Mouse (Mus musculus) myocyte (in vitro differentiated cells): ENCODE measurements at regions not wholly inside any gene's neighbourhood (a gene's known extent, or its start where the extent isn't known, plus 50 kb on each side); places are given as distances from the start of the nearest gene placed in this dataset.
A peak's percentile ranks its signal among the peaks of the same experiment; 100 is the strongest.

ENCODE experiments used
- H3K27me3 ChIP-seq: one replicate; pipeline ENCODE4 v1.6.1; 2011; ENCODE audit not compliant: control insufficient read depth, insufficient read depth, insufficient read length
- H3K36me3 ChIP-seq: one replicate; pipeline ENCODE4 v1.6.1; 2011; ENCODE audit not compliant: control insufficient read depth, insufficient read depth
- H3K4me2 ChIP-seq: one replicate; pipeline ENCODE4 v1.6.1; 2011; ENCODE audit warnings: low read depth, control low read depth
- H3K4me3 ChIP-seq: one replicate; pipeline ENCODE4 v1.5.1; 2011; ENCODE audit warnings: mild to moderate bottlenecking, control low read depth, moderate library complexity
- H3K79me2 ChIP-seq: one replicate; pipeline ENCODE4 v1.6.1; 2011; ENCODE audit not compliant: control insufficient read depth, insufficient read depth
- H3ac ChIP-seq: one replicate; pipeline ENCODE4 v1.6.1; 2011; ENCODE audit not compliant: control insufficient read depth, insufficient read length
- CEBPB ChIP-seq: IDR thresholded peaks from 2 replicates; pipeline ENCODE4 v1.6.1; 2011; ENCODE audit warnings: mild to moderate bottlenecking, moderate library complexity; ENCODE audit not compliant: poor library complexity, insufficient read depth, severe bottlenecking
- E2F4 ChIP-seq: IDR thresholded peaks from one replicate; pipeline ENCODE4 v1.6.1; 2011; ENCODE audit warnings: mild to moderate bottlenecking, control low read depth, moderate library complexity; ENCODE audit not compliant: insufficient read depth
- MAX ChIP-seq: IDR thresholded peaks from one replicate; pipeline ENCODE4 v1.6.1; 2011; ENCODE audit warnings: low read depth, mild to moderate bottlenecking, control low read depth
- MYOD1 ChIP-seq, 3 experiments: IDR thresholded peaks; one replicate each; pipeline ENCODE4 v1.6.1; 2011; ENCODE audit warnings: control low read depth in 2 of 3, low read depth in 2 of 3, mild to moderate bottlenecking in 2 of 3, moderate library complexity in 1 of 3; ENCODE audit not compliant: insufficient read length in 2 of 3, control insufficient read depth in 1 of 3
- MYOG ChIP-seq, 3 experiments: IDR thresholded peaks; one replicate each; pipeline ENCODE4 v1.6.1; 2011; ENCODE audit warnings: control low read depth in 2 of 3, low read depth in 2 of 3, mild to moderate bottlenecking in 2 of 3; ENCODE audit not compliant: insufficient read length in 2 of 3, control insufficient read depth in 1 of 3, insufficient read depth in 1 of 3
- POLR2A ChIP-seq: IDR thresholded peaks from one replicate; pipeline ENCODE4 v1.6.1; 2011; ENCODE audit warnings: low read depth, mild to moderate bottlenecking, control low read depth, moderate library complexity; ENCODE audit not compliant: insufficient read length
- POLR2AphosphoS2 ChIP-seq: IDR thresholded peaks from one replicate; pipeline ENCODE4 v1.6.1; 2011; ENCODE audit warnings: low read depth, control low read depth; ENCODE audit not compliant: insufficient read length
- REST ChIP-seq: IDR thresholded peaks from one replicate; pipeline ENCODE4 v1.6.1; 2011; ENCODE audit warnings: mild to moderate bottlenecking, control low read depth, moderate library complexity; ENCODE audit not compliant: insufficient read depth, insufficient read length
- SRF ChIP-seq: IDR thresholded peaks from one replicate; pipeline ENCODE4 v1.6.1; 2011; ENCODE audit warnings: low read depth; ENCODE audit not compliant: control insufficient read depth, insufficient read length
- TCF12 ChIP-seq: IDR thresholded peaks from one replicate; pipeline ENCODE4 v1.6.1; 2011; ENCODE audit warnings: mild to moderate bottlenecking, control low read depth; ENCODE audit not compliant: poor library complexity, insufficient read depth, severe bottlenecking
- TCF3 ChIP-seq: IDR thresholded peaks from one replicate; pipeline ENCODE4 v1.6.1; 2011; ENCODE audit warnings: low read depth, control low read depth; ENCODE audit not compliant: insufficient read length
- USF1 ChIP-seq: IDR thresholded peaks from one replicate; pipeline ENCODE4 v1.6.1; 2011; ENCODE audit warnings: low read depth, mild to moderate bottlenecking, control low read depth, moderate library complexity

GRCm38 (mm10) chr10:98751376-98752058, 162.7 kb upstream of the Atp2b1 start:
- H3K27me3 ChIP-seq: no peaks in the 10 kb centered on the region
- TF ChIP-seq POLR2A (no peak), USF1 (no peak), CEBPB (no peak), MYOD1 (IDR thresholded peaks at IDR 0.05; ENCODE audit: control insufficient read depth in 1 of 3, insufficient read length in 2 of 3, low read depth in 2 of 3) (no peak), POLR2AphosphoS2 (no peak), TCF3 (no peak), SRF (no peak), E2F4 (no peak), MYOG (IDR thresholded peaks at IDR 0.05; ENCODE audit: control insufficient read depth in 1 of 3, insufficient read depth in 1 of 3, insufficient read length in 2 of 3, low read depth in 2 of 3) (no peak), TCF12 (no peak), MAX (no peak), REST (no peak)
- no peak overlapping the region for H3K4me2 ChIP-seq
- no peaks in the 10 kb centered on the region for H3K79me2 ChIP-seq
- H3ac ChIP-seq: no peak overlapping the region
- no peak overlapping the region for H3K4me3 ChIP-seq
- no peaks in the 10 kb centered on the region for H3K36me3 ChIP-seq

- no peaks in the 10 kb centered on the region for H3K36me3 ChIP-seq
- no peak overlapping the region for H3ac ChIP-seq
- no peak overlapping the region for H3K4me2 ChIP-seq
- no peaks in the 10 kb centered on the region for H3K79me2 ChIP-seq
- H3K4me3 ChIP-seq: no peak overlapping the region
- no peaks in the 10 kb centered on the region for H3K27me3 ChIP-seq
- TF ChIP-seq CEBPB (no peak), TCF12 (no peak), POLR2A (no peak), MAX (no peak), TCF3 (no peak), E2F4 (no peak), SRF (no peak), REST (no peak), POLR2AphosphoS2 (no peak), MYOD1 (IDR thresholded peaks at IDR 0.05; ENCODE audit: control insufficient read depth in 1 of 3, insufficient read length in 2 of 3, low read depth in 2 of 3) (no peak), MYOG (IDR thresholded peaks at IDR 0.05; ENCODE audit: control insufficient read depth in 1 of 3, insufficient read depth in 1 of 3, insufficient read length in 2 of 3, low read depth in 2 of 3) (no peak), USF1 (no peak)
These were observed 153.1 kb upstream of the Atp2b1 start for GRCm38 (mm10) chr10:98761080-98761479.

- Histone ChIP-seq H3K4me3 (no peak overlapping the region), H3K36me3 (no peaks in the 10 kb centered on the region), H3K4me2 (no peak overlapping the region), H3ac (no peak overlapping the region), H3K79me2 (no peaks in the 10 kb centered on the region), H3K27me3 (no peaks in the 10 kb centered on the region)
- TF ChIP-seq TCF3 (no peak), MYOG (IDR thresholded peaks at IDR 0.05; ENCODE audit: control insufficient read depth in 1 of 3, insufficient read depth in 1 of 3, insufficient read length in 2 of 3, low read depth in 2 of 3) (no peak), USF1 (no peak), TCF12 (no peak), E2F4 (no peak), CEBPB (no peak), REST (no peak), MAX (no peak), SRF (no peak)
These were observed 148.3 kb upstream of the Atp2b1 start for GRCm38 (mm10) chr10:98765786-98766419.

GRCm38 (mm10) chr10:98779783-98780182, 134.4 kb upstream of the Atp2b1 start:
- Histone ChIP-seq H3K79me2 (no peaks in the 10 kb centered on the region), H3K36me3 (no peaks in the 10 kb centered on the region), H3ac (no peak overlapping the region), H3K4me3 (no peak overlapping the region), H3K27me3 (no peaks in the 10 kb centered on the region), H3K4me2 (no peak overlapping the region)
- no peak for TF ChIP-seq MYOG (IDR thresholded peaks at IDR 0.05; ENCODE audit: control insufficient read depth in 1 of 3, insufficient read depth in 1 of 3, insufficient read length in 2 of 3, low read depth in 2 of 3)
- TF ChIP-seq CEBPB: no peak
- no peak for TF ChIP-seq MYOD1 (IDR thresholded peaks at IDR 0.05; ENCODE audit: control insufficient read depth in 1 of 3, insufficient read length in 2 of 3, low read depth in 2 of 3)
- TF ChIP-seq SRF: no peak
- no peak for TF ChIP-seq POLR2A
- TF ChIP-seq REST: no peak
- TF ChIP-seq POLR2AphosphoS2: no peak
- TF ChIP-seq MAX: no peak
- no peak for TF ChIP-seq USF1
- no peak for TF ChIP-seq TCF3
- TF ChIP-seq TCF12: no peak
- TF ChIP-seq E2F4: no peak

- Histone ChIP-seq H3K4me2 (no peak overlapping the region), H3K36me3 (no peaks in the 10 kb centered on the region), H3ac (no peak overlapping the region), H3K79me2 (no peaks in the 10 kb centered on the region), H3K4me3 (no peak overlapping the region), H3K27me3 (no peaks in the 10 kb centered on the region)
- TF ChIP-seq CEBPB (0 out of 2 replicates have a peak, but pooled peaks have one; percentile 6), POLR2A (no peak)
These were observed 133.3 kb upstream of the Atp2b1 start for GRCm38 (mm10) chr10:98780938-98781337.
